Mouse (Mus musculus) kidney, adult 2 months (tissue): ENCODE results near the gene Cfb.

ENCODE experiments used
- CTCF ChIP-seq: fragments of 200-500 bp; conservative IDR thresholded peaks from 2 replicates; pipeline ENCODE4 v1.5.1; 2011; ENCODE audit warnings: low read depth, mild to moderate bottlenecking, control low read depth, low read length, moderate library complexity, mixed read lengths; ENCODE audit not compliant: insufficient read depth, insufficient read length
- POLR2A ChIP-seq: fragments of 200-500 bp; IDR thresholded peaks from one replicate; pipeline ENCODE4 v1.6.1; 2011; ENCODE audit warnings: low read depth, low read length, control low read depth

GRCm38 (mm10) chr17:34899890-34900243, 37.5 kb upstream of the Cfb start:
- no peak for TF ChIP-seq CTCF
- no peak for TF ChIP-seq POLR2A
